Mouse (Mus musculus) neural tube, embryonic 12.5 days (tissue): ENCODE data around the gene Cypt12. TPM values are rescaled to one million over a fixed set of nuclear protein-coding genes. Genes with fewer than 3 reads are reported as not detected.

Experiments
- ATAC-seq: fragments of 200-750 bp; cut with Nextera tagmentation; 2 replicates; pipeline ENCODE4 v1.8.0; 2017; ENCODE audit warnings: low read depth, mild to moderate bottlenecking, moderate TSS enrichment, moderate library complexity; ENCODE audit not compliant: low FRiP score
- H3K27ac ChIP-seq: fragments of 300-500 bp; sonication (generic); 2 replicates; pipeline ENCODE4 v1.5.1; 2016
- H3K27me3 ChIP-seq: fragments of 300-500 bp; sonication (generic); replicated peaks from 2 replicates; pipeline ENCODE4 v1.6.1; 2016; ENCODE audit warnings: mild to moderate bottlenecking
- H3K36me3 ChIP-seq: fragments of 300-500 bp; sonication (generic); 2 replicates; pipeline ENCODE4 v1.6.1; 2016; ENCODE audit warnings: mild to moderate bottlenecking
- H3K4me1 ChIP-seq: fragments of 300-500 bp; sonication (generic); 2 replicates; pipeline ENCODE4 v1.6.1; 2016
- H3K4me2 ChIP-seq: fragments of 300-500 bp; sonication (generic); replicated peaks from 2 replicates; pipeline ENCODE4 v1.6.1; 2016; ENCODE audit warnings: mild to moderate bottlenecking
- H3K4me3 ChIP-seq: fragments of 300-500 bp; sonication (generic); 2 replicates; pipeline ENCODE4 v1.5.1; 2016
- H3K9ac ChIP-seq: fragments of 300-500 bp; sonication (generic); 2 replicates; pipeline ENCODE4 v1.6.1; 2016; ENCODE audit warnings: mild to moderate bottlenecking
- H3K9me3 ChIP-seq: fragments of 300-500 bp; sonication (generic); 2 replicates; pipeline ENCODE4 v1.6.1; 2016; ENCODE audit warnings: mild to moderate bottlenecking
- WGBS: fragments of 180-500 bp; shearing (Covaris S2); methylation state at CpG from one replicate; pipeline ENCODE4 v1.1.7; 2016; 5-methylcytosine and 5-hydroxymethylcytosine counted together
- polyA plus RNA-seq: library from polyadenylated mRNA; unstranded; fragments of >200 nt; fragmentation: Nextera tagmentation; extraction: Ambion mirVana; gene quantifications from 2 replicates; pipeline ENCODE4 v1.2.1, GENCODE M21; 2016

Gene Cypt12
- not detected in 2 replicates for polyA plus RNA-seq

GRCm38 (mm10) chr3:17948299-17948698, at the start of gene Cypt12:
Gene Cypt12 (plus strand): TSS chr3:17948410.
- H3K27me3 ChIP-seq = no peaks in the 10 kb centered on the region
- ATAC-seq = no peak
- 97% methylated on average over 13 of the region's 13 CpGs for WGBS

GRCm38 (mm10) chr3:17913796-17914195, 34.4 kb upstream of the Cypt12 start:
- Histone ChIP-seq H3K9ac (no peak overlapping the region), H3K27ac (no peak overlapping the region), H3K9me3 (no peaks in the 10 kb centered on the region), H3K4me3 (no peak overlapping the region), H3K4me2 (no peak overlapping the region), H3K36me3 (no peaks in the 10 kb centered on the region), H3K4me1 (no peaks in the 10 kb centered on the region), H3K27me3 (no peaks in the 10 kb centered on the region)
- no peak for ATAC-seq

More at GRCm38 (mm10) chr3:17948299-17948698, at the start of gene Cypt12:
- no peak within 1 kb of the TSS for H3K9ac ChIP-seq
- no peak within 1 kb of the TSS for H3K4me3 ChIP-seq
- H3K36me3 ChIP-seq = no peaks in the 10 kb centered on the region
- no peaks in the 10 kb centered on the region for H3K4me1 ChIP-seq
- H3K27ac ChIP-seq = no peak within 1 kb of the TSS
- no peaks in the 10 kb centered on the region for H3K9me3 ChIP-seq
- no peak within 1 kb of the TSS for H3K4me2 ChIP-seq

- Histone ChIP-seq H3K9me3 (no peaks in the 10 kb centered on the region), H3K36me3 (no peaks in the 10 kb centered on the region), H3K27me3 (no peaks in the 10 kb centered on the region), H3K9ac (no peak overlapping the region), H3K27ac (no peak overlapping the region), H3K4me2 (no peak overlapping the region), H3K4me1 (no peaks in the 10 kb centered on the region), H3K4me3 (no peak overlapping the region)
- no peak for ATAC-seq
- 89% methylated on average over 2 of the region's 2 CpGs for WGBS
Measured at GRCm38 (mm10) chr3:17940206-17940605, 8.0 kb upstream of the Cypt12 start.
